Mouse (Mus musculus) left cerebral cortex, postnatal 25 days (tissue): ENCODE results near the gene Nelfe. TPM values are rescaled to one million over a fixed set of nuclear protein-coding genes. Genes with fewer than 3 reads are reported as not detected.
A peak's percentile ranks its signal among the peaks of the same experiment; 100 is the strongest.
"Not testable (repeated sequence)": the region's sequence is repeated elsewhere in the genome, so short reads cannot be mapped to it uniquely, and the experiment has no call there.

Experiments used
- DNase-seq, 2 experiments: peaks; one replicate each; pipeline ENCODE4 v3.0.0; 2022; ENCODE audit warnings: low spot score in 2 of 2, mixed read lengths in 1 of 2
- intact Hi-C: fragments of 180-260 bp; cut with DNase I; formaldehyde crosslinking; loops from one replicate; pipeline ENCODE4 v1.15.1; 2025
- total RNA-seq, 2 experiments: library from RNA; stranded (reverse); gene quantifications; 2 replicates each; pipeline ENCODE4 v1.2.3; 2021

Nelfe gene
- total RNA-seq, 2 experiments from 2014 or later, result 30.9 to 37.9 TPM

DNA sequence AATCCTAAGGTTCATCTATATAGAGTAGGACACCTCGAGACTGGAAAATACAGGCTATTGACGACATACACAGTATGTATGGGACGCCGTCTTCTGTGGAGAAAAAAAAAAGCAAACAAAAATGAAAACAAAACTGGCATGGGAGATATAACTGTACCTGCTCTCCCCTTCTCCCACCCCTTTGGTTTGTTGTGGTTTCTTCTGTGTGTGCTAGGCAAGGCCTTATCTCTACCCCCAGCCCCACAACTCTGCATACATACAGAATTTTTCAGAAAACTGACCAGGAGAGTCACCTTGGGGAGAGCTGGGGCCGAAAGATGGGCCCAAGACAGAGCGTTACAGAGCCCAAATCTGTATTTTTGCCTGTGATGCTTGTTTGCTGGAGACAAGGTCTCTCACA is 34.5 kb downstream of the Nelfe start:
- intact Hi-C loops, result no loop called here

DNA sequence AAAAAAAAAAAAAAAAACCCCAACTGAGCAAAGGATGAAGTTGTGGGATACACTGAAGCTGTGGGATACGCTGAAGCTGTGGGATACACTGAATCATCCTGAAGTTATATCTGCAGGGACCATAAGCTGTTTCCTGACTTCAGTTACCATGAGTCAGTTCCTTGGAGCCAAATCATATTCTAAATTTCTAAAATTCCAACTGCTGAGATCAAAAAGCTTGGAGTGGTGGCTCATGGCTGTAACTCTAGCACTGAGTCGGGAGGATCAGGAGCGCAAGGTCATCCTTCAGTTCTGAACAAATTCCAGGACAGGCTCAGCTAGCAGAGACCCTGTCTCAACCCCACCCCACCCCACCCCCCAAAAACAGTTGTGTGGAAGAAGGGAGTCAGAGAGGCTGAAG is 35.4 kb downstream of the Nelfe start:
- intact Hi-C loops, result no loop called here
- DNase-seq, result no peak

More for the DNA sequence above, 34.5 kb downstream of the Nelfe start:
- DNase-seq, result no peak

DNA sequence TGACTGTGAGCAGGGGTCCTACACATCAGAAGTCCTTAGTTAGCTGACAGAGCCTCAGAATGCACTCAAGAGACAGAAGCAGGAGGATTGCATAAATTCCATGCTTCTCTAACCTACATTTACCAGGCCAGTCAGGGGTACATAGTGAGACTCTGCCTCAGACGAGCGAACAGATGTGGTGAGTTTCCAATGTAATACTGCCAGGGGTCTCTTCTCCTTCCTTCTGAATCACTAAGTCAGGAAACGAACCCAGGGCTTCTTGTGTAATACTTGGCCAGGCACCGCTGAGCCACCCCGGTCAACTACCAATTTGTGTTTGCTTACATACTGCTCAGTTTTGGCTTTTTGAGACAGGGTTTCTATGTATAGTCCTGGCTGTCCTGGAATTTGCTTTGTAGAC is 37.8 kb downstream of the Nelfe start:
- intact Hi-C loops, result no loop called here
- DNase-seq, result no peak

DNA sequence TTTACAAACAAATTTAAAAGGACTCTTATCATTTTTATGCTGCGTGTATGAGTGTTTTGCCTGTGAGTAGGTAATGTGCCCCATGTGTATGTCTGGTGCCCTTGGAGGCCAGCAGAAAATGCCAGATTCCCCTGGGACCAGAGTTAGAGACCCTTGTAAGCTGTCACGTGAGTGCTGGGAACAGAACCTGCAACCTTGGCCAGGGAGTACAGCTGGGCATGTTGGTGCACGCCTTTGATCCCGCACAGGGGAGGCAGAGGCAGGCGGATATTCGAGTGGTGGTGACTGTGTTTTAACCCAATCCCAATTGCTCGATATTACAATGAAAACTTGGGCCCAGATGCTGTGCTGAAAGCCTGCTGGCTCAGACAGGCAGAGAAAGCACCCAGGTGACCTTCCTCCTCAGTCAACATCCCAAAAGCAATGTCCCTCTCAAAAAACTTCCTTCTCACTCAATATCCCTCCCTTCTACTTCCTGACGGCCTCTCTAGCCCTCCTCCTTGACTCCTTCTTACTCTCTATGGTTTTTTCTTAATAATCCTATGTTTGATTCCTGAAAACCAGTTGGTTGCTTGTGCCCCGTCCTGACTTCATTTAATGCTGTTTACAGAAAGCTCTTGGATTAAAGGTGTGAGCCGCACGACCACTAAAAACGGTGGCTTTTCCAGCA is 40.0 kb downstream of the Nelfe start:
- no peak for DNase-seq
- intact Hi-C loops, result loop anchor here (5.0 kb wide), 1 partner anchor 38 kb away; the partner anchor contains the start of genes Nelfe and Skiv2l

DNA sequence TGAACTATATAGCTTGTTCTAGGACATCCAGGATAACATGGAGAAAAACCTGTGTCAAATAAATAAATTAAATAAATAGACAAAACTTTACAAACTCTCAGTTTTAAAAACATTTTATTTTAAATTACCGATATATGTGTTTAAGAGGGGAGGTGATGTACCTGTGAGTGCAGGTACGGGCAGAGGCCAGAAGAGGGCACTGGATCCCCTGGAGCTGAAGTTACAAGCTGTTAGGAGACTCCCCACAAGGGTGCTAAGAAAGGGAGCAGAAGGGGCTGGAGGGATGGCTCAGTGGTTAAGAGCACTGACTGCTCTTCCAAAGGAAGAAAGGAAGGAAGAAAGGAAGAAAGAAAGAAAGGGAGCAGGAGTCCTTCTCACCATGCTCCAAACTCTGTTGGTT is 41.2 kb downstream of the Nelfe start:
- DNase-seq, result no peak
- intact Hi-C loops, result loop anchor here (5.0 kb wide), 1 partner anchor 39 kb away; the partner anchor contains the start of genes Nelfe and Skiv2l

DNA sequence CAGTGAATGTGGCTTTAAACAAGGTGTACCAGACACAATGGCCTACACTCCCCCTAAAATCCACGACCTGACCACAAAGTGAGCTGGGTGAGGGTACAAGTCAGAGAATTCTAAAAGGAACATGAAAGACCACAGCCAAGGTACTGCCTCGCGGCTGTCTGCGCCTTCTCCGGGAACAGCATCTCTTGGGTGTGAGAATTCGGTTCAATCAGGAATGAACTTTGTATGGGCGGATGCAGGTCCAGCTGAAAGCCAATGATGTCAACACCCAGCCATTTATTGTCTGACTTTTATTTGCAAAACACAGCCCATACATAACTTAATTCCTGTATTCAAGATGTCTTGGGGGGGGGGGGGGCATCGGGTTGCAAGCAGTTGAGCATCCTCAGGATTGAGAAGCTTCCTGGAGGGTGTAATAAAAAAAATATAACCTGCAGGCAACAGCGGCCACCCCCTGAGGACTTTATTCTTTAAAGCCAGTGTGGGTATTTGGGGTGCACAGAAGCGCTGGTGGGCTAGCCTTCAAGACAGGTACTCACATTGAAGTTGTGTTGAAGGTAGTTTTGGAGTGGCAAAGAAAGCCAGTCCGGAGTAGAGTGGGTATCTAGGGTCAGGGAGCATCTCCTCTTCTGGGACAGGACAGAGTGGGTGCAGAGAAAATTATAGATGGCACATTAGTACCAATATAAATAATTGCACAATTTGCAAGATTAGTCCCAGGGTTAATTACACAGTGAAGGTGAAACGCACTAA is 43.1 kb downstream of the Nelfe start:
- no peak for DNase-seq
- intact Hi-C loops, result loop anchor here (5.0 kb wide), 1 partner anchor 41 kb away; the partner anchor contains the start of genes Nelfe and Skiv2l

DNA sequence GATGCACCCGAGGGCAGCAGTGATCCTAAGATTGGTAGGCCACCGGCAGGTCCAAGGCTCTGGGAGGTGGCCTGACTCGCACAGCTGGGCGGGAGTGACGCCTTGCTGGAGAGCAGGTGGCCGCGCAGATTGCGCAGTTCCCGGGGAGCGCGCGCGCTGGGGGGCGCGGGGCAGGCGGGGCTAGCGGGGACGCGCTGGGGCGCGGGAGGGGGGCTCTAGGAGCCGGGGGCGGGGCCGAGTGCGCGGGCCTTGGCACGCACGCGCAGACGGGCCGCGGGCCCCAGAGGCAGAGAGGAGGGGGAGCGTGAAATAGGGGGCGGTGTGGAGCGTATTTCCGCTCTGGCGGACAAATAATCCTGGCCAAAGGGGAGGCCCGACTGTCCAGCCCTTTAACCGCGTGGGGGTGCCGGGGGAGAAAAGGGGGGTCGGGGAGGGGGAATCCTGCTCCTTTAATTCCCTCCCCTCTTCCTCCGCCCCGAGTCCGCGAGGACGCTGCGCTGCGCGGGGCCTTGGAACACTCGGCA is 43.9 kb downstream of the Nelfe start:
- DNase-seq, result peak; percentile 94
- intact Hi-C loops, result loop anchor here (5.0 kb wide), 1 partner anchor 42 kb away; the partner anchor contains the start of genes Nelfe and Skiv2l

DNA sequence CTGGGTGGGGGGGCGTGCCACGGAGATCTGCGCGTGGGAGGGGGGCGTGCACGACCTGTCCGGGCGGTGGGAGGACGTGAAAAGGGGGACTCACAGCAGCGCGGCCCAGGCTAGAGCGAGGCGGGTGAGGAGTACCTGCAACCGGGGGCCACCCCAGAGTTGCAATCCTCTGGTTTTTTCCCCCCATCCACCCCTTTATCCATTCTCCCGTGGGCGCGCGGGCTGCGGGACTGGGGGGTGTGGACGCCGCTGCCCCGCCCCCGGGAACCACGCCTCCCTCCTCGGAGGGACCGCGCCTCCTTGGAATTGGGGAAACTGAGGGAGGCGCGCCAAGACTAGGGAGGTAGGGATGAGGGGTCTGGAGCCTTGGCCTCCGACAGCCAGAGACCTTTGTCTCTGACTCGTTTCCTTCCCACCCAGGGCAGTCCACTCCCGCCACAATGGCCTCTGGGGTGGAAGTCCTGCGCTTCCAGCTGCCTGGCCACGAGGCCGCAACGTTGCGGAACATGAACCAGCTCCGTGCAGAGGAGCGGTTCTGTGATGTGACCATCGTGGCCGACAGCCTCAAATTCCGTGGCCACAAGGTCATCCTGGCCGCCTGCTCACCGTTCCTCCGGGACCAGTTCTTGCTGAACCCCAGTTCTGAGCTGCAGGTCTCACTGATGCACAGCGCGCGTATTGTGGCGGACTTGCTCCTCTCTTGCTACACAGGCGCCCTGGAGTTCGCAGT is 44.8 kb downstream of the Nelfe start:
- intact Hi-C loops, result loop anchor here (5.0 kb wide), 3 partner anchors 43 to 778 kb away; partner anchors contain the start of genes Csnk2b, Gpank1, H2-DMa and Nelfe
- peak; percentile 23 to 40 for DNase-seq

DNA sequence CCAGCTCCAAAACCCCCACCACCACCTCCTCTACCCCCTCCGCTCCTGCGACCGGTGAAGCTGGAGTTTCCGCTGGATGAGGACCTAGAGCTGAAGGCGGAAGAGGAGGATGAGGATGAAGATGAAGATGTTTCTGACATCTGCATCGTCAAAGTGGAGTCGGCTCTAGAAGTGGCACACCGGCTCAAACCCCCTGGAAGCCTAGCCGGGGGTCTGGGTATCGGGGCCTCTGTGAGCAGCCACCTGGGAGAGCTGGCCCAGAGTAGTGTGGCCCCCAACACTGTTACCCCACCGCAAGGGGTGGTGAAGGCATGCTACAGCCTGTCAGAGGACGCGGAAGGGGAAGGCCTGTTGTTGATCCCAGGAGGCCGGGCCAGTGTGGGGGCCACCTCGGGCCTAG is 45.5 kb downstream of the Nelfe start:
- intact Hi-C loops, result loop anchor here (5.0 kb wide), 2 partner anchors 227 to 778 kb away; partner anchors contain the start of genes Csnk2b, Gpank1 and H2-DMa
- no peak for DNase-seq

DNA sequence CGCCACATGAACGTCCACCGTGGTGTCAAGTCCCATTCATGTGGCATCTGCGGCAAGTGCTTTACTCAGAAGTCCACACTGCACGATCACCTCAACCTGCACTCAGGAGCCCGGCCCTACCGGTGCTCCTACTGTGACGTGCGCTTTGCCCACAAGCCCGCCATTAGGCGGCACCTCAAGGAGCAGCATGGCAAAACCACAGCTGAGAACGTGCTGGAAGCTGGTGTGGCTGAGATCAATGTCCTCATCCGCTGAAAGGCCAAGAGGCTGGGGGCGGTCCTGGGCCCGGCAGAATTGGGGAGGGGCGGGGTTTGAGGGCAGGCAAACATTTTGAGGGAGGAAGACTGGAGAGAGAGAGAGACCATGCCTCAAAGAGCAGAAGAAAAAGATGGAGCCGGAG is 46.2 kb downstream of the Nelfe start:
- no peak for DNase-seq
- intact Hi-C loops, result loop anchor here (5.0 kb wide), 2 partner anchors 226 to 779 kb away; partner anchors contain the start of genes Csnk2b, Gpank1 and H2-DMa

DNA sequence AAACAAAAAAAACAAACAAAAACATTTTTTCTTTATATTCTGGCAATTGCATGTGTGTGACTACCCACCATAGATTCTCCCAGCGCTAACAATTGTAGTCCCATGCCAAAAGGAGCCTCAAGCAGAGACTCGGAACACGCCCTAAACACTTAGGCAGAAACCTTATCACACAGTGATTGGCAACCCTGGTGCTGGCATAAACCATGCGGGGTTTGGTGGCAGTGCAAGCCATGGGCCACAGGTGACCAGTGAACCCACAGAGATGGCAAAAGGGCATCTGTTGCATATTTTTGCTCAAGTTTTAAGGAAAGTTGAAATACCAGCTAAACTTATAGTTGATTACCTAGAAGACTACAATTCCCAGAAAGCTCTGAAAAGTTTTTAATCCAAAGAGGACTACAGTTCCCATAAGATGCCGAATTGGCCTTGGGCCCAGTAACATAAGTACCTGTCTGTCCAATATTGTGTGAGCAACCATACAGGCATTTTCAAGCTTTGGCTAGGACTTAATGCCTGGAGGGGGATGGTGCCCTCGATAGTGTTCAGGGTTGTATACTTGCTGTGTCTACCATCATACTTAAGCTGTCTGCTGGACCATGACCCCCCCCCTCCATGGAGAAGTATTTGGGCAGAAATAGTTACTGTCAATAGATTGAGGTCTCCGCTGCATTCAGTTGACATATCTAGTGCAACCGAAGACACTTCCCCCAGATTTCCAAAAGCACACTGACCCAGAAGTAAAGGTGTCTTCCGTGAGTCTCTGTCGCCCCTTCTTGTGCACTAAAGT is 47.4 kb downstream of the Nelfe start:
- peak; percentile 62 to 72 for DNase-seq
- intact Hi-C loops, result loop anchor here (2.0 to 5.0 kb wide), 3 partner anchors 55 to 780 kb away; partner anchors contain the start of genes Csnk2b, Gpank1 and H2-DMa

DNA sequence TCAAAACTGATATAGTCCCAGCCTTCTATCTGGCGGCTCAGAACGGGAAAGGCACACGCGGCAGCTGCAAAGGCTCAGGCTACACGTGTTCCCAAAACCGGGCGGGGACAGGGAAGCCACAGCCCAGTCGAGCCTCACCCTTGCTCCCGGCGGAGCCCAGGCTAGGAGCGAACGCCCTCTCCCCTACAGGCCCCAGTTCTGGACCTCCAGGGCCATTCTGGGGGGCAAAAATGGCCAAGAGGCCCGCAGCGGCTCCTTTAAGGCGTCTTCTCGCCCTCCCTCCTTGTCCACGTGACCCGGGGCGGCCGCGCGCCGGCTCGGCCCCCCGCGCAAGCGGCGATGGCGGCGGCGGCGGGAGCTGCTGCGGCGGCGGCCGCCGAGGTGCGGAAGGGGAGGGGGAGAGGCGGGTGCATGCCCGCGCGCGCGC is 48.0 kb downstream of the Nelfe start, which contains the start of the genes C2 and Ehmt2:
TSS of gene C2 (minus strand) at position 106 of the 427 bp plus-strand sequence.
TSS of gene Ehmt2 (plus strand) at position 310 of the 427 bp plus-strand sequence.
- intact Hi-C loops, result loop anchor here (2.0 to 5.0 kb wide), 3 partner anchors 55 to 781 kb away; partner anchors contain the start of genes Csnk2b, Gpank1 and H2-DMa
- DNase-seq, result peak; percentile 87 to 88

DNA sequence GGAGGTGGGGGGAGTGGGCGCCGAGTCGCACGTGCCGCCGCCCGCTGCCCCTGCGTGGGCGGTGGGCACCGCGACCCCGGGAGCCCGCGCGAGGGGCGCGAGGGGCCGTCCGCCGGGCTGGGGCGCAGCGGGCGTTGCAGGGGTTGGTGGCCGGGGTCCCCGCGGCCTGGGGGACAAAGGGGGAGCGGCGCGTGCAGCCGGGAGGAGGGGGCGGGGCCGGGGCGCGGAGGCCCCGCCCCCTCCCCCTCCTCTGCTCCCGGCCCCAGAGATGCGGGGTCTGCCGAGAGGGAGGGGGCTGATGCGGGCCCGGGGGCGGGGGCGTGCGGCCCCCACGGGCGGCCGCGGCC is 48.5 kb downstream of the Nelfe start:
- intact Hi-C loops, result loop anchor here (2.0 to 5.0 kb wide), 3 partner anchors 54 to 781 kb away; partner anchors contain the start of genes Csnk2b, Gpank1 and H2-DMa
- no peak for DNase-seq

DNA sequence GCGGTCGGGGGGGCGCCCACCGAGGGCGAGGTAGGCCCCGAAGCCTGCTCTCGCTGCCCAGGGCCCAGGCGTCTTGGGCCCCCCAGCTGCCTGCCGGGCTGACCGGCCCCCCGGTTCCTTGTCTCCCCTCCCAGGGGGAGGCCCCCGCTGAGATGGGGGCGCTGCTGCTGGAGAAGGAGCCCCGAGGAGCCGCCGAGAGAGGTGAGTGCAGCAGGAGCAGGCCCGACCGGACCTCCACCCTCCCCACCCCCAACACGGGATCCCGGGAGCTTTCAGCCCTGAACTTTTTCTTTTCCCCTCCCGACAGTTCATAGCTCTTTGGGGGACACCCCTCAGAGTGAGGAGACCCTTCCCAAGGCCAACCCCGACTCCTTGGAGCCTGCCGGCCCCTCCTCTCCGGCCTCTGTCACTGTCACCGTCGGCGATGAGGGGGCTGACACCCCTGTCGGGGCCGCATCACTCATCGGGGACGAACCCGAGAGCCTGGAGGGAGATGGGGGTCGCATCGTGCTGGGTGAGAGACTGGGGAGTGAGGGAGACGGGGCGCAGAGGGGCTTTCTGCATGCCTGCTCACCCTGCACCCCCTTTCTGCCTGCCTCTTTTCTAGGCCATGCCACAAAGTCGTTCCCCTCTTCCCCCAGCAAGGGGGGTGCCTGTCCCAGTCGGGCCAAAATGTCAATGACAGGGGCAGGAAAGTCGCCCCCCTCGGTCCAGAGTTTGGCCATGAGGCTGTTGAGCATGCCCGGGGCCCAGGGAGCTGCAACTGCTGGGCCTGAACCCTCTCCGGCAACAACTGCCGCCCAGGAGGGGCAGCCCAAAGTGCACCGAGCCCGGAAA is 49.1 kb downstream of the Nelfe start:
- peak; percentile 11 to 31 for DNase-seq
- intact Hi-C loops, result loop anchor here (2.0 to 5.0 kb wide), 3 partner anchors 54 to 782 kb away; partner anchors contain the start of genes Csnk2b, Gpank1 and H2-DMa

DNA sequence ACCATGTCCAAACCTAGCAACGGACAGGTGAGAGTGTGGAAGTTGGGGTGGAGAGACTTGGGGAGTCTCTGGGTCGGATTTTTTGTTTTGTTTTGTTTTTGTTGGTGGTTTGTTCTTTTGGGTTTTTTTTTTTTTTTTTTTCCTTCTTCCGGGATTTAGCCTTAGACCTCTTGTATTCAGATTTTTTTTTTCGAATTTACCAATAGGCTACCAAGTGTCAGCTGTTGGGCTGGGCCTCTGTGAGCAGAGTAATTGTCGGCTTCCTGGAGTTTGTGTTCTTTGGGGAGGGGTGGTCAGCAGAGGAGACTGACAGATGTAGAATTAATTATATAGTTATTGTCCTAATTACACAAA is 49.7 kb downstream of the Nelfe start:
- intact Hi-C loops, result loop anchor here (2.0 to 5.0 kb wide), 3 partner anchors 53 to 783 kb away; partner anchors contain the start of genes Csnk2b, Gpank1 and H2-DMa
- no peak for DNase-seq

DNA sequence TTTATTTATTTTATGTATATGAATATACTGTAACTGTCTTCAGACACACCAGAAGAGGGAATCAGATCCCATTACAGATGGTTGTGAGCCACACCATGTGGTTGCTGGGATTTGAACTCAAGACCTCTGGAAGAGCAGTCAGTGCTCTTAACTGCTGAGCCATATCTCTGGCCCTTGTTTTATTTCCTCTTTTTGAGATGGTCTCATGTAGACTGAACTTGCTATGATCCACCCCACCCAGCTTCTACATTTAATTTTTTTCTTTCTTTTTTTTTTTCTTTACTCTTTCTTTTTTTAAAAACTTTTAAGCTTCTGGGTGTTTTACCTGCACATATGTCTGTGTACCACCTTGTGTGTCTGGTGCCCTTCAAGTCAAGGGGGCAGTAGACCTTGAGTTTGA is 50.6 kb downstream of the Nelfe start:
- intact Hi-C loops, DNase-seq: not testable (repeated sequence)

DNA sequence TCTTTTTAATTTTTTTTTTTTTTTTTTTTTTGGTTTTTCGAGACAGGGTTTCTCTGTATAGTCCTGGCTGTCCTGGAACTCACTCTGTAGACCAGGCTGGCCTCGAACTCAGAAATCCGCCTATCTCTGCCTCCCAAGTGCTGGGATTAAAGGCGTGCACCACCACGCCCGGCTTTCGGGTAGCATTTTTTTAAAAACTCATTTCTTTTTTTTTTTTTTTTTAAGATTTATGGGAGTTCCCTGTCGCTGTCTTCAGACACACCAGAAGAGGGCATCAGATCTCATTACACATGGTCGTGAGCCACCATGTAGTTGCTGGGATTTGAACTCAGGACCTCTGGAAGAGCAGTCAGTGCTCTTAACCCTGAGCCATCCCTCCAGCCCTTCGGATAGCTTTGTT is 51.8 kb downstream of the Nelfe start:
- intact Hi-C loops, DNase-seq: not testable (repeated sequence)
